Mouse (Mus musculus) thymus, postnatal 0 days (tissue): ENCODE results near the gene Rundc3a. TPM values are rescaled to one million over a fixed set of nuclear protein-coding genes. Genes with fewer than 3 reads are reported as not detected.

ENCODE experiments used
- DNase-seq: peaks from one replicate; pipeline ENCODE4 v3.0.0-alpha.2; 2015; ENCODE audit warnings: low spot score
- polyA plus RNA-seq: library from polyadenylated mRNA; unstranded; fragments of >200 nt; fragmentation: Nextera tagmentation; extraction: Ambion mirVana; gene quantifications from 2 replicates; pipeline ENCODE4 v1.2.1, GENCODE M21; 2015

The Rundc3a gene
- polyA plus RNA-seq, 1 experiment from 2014 or later: 1.1 TPM

- DNase-seq: no peak
These were observed 564 bp upstream of the Rundc3a start for GRCm38 (mm10) chr11:102392441-102393237.

GRCm38 (mm10) chr11:102393719-102394420, 667 bp downstream of the Rundc3a start:
- no peak for DNase-seq

GRCm38 (mm10) chr11:102394421-102395124, 1.4 kb downstream of the Rundc3a start:
- no peak for DNase-seq

- DNase-seq: no peak
These were observed 2.0 kb downstream of the Rundc3a start for GRCm38 (mm10) chr11:102395250-102395649.

- no peak for DNase-seq
These were observed 3.1 kb downstream of the Rundc3a start for GRCm38 (mm10) chr11:102396263-102396662.

- no peak for DNase-seq
These were observed 3.5 kb downstream of the Rundc3a start for GRCm38 (mm10) chr11:102396671-102397141.

- no peak for DNase-seq
These were observed 5.0 kb downstream of the Rundc3a start for GRCm38 (mm10) chr11:102398007-102398825.

GRCm38 (mm10) chr11:102399107-102399506, 5.9 kb downstream of the Rundc3a start:
- DNase-seq: no peak

GRCm38 (mm10) chr11:102399610-102400072, 6.4 kb downstream of the Rundc3a start:
- no peak for DNase-seq

- DNase-seq: no peak
These were observed 7.4 kb downstream of the Rundc3a start for GRCm38 (mm10) chr11:102400513-102401084.

GRCm38 (mm10) chr11:102401898-102402500, 8.8 kb downstream of the Rundc3a start:
- DNase-seq: no peak

GRCm38 (mm10) chr11:102403657-102404056, 10.5 kb downstream of the Rundc3a start:
- DNase-seq: no peak

GRCm38 (mm10) chr11:102404161-102405010, 11.2 kb downstream of the Rundc3a start:
- DNase-seq: no peak

GRCm38 (mm10) chr11:102405544-102406285, 12.5 kb downstream of the Rundc3a start:
- no peak for DNase-seq

GRCm38 (mm10) chr11:102406401-102406800, 13.2 kb downstream of the Rundc3a start:
- no peak for DNase-seq

- peak; percentile 88 for DNase-seq
These were observed 14.0 kb downstream of the Rundc3a start for GRCm38 (mm10) chr11:102406900-102407833.

GRCm38 (mm10) chr11:102407834-102408215, 14.6 kb downstream of the Rundc3a start, which contains the start of gene Slc25a39:
TSS of gene Slc25a39 (minus strand) at chr11:102407946.
- DNase-seq: no peak
